Mouse (Mus musculus) gastrocnemius, postnatal 36 days (tissue): ENCODE measurements around the gene Ercc6l2. TPM values are rescaled to one million over a fixed set of nuclear protein-coding genes. Genes with fewer than 3 reads are reported as not detected.

Experiments
- DNase-seq, 2 experiments: peaks; one replicate each; pipeline ENCODE4 v3.0.0; 2022
- intact Hi-C: fragments of 180-260 bp; cut with DNase I; formaldehyde crosslinking; loops from one replicate; pipeline ENCODE4 v1.15.1; 2025
- total RNA-seq, 2 experiments: library from RNA; stranded (reverse); gene quantifications; 2 replicates each; pipeline ENCODE4 v1.2.3; 2021

The Ercc6l2 gene
- total RNA-seq, 2 experiments from 2014 or later = 13.5 to 14.9 TPM

GRCm38 (mm10) chr13:63877138-63877537 is 62.1 kb downstream of the Ercc6l2 start:
- no peak for DNase-seq
- intact Hi-C loops = no loop called here

- intact Hi-C loops = no loop called here
- DNase-seq = no peak
These were observed 64.2 kb downstream of the Ercc6l2 start for GRCm38 (mm10) chr13:63879105-63879863.

DNA sequence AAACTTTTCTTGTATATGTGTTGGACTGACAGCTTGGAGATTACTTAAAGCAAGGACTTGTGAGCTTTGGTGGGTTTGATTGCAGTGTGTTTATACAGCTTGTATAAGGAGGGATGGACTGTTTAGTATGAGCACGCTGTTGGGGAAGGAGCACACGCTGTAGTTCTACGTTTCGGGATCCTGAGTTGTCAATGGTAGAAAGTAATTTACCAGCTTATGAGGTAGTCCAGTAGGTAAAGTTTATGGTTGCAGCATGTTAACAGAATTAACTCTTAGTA is 64.8 kb downstream of the Ercc6l2 start:
- DNase-seq = no peak
- intact Hi-C loops = no loop called here

DNA sequence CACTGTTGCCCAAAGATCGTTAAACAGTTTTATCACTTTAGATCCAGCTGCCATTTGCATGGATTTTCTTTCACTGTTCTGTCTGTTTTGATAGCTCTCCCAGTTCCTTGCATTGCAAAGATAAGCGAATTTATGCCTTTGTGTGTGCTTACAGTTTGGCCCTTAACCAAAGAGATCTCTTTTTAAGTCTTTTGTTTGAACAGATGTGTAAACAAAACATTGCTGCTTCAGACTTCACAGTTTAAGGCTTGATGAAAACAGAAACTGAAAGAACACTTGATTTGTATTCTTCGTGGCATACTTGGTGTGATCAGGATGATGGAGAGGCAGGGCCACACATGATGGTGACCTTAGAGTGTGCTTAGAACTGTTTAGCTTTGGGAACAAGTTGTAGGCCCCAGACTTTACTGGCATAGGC is 70.5 kb downstream of the Ercc6l2 start:
- DNase-seq = no peak
- intact Hi-C loops = no loop called here

GRCm38 (mm10) chr13:63886429-63887052 is 71.5 kb downstream of the Ercc6l2 start:
- intact Hi-C loops = no loop called here
- no peak for DNase-seq

- no peak for DNase-seq
- intact Hi-C loops = no loop called here
These were observed 85.8 kb downstream of the Ercc6l2 start for GRCm38 (mm10) chr13:63900679-63901302.

DNA sequence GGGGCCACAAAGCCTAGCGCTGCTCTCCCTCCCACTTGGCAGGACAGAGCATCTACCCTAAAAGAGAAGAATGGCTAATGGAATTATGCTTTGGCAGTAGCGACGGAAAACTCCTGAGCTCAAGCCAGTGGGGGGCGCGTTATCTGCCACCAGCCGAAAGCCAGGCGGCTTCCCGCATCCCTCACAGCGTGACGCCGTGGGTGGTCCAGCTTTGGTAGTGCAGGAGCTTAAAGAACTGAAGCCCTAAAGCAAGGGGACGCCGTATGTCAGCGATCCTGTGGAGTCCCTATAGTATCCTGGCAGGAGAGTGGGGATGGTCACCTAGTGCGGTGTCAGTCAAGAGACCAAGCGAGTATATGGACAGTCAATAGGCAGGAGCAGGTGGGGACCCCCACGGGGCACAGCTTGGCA is 86.3 kb downstream of the Ercc6l2 start:
- intact Hi-C loops = no loop called here
- peak in 1 of 2 experiments; percentile 35 for DNase-seq

- intact Hi-C loops = no loop called here
- peak; percentile 33 to 48 for DNase-seq
These were observed 86.9 kb downstream of the Ercc6l2 start for GRCm38 (mm10) chr13:63901714-63902597.

DNA sequence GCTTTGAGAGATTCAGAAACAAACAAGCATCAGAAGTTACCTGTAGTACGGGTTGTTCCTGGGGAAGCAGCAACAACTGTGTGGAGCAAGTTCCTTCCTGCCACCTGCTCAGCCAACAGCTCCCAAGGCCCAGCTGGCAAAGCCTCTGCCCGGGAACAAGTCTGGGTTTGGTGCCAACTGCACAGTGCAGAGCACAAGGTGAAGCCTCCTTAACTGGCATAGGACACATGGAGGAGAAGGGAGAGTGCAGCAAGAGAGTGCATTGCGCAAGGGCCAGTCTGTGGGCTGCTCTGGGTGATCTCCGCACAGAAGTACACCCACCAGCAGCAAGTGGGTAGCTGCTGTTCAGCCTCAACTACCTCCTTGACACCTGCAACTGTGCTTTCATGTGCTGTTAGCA is 91.5 kb downstream of the Ercc6l2 start:
- intact Hi-C loops = no loop called here
- DNase-seq = peak; percentile 20 to 30

GRCm38 (mm10) chr13:63907437-63907836 is 92.4 kb downstream of the Ercc6l2 start:
- no peak for DNase-seq
- intact Hi-C loops = no loop called here

DNA sequence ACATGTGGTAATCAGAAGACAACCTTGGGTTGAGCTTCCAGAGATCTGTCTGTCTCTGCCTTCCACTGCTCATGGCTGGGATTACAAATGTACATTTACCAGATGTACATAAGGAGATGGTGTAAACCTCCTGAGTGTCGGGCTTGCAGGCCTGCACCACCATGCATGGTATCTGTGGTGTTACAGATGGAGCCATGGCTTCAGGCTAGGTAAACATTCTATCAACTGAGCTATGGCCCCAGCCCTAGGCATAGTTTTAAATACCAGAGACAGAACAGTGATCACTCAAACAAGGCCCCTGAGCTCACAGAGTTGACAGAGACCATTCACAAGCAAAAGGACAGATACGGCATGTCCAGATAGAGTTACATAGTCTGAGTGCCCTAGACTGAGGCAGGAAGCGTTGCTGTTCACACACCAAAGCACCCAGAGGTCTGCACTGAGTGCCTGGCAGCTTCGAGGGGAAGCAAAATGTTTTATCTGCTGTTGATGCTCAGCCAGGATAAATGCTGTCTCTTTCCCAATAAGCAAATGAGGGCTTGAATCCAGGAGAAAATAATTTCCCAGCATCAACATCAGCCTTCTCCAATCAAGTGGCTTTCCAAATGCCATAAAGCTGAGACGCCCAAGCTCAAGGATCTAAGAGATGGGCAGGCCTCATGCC is 95.2 kb downstream of the Ercc6l2 start:
- intact Hi-C loops = no loop called here
- DNase-seq = no peak

GRCm38 (mm10) chr13:63911617-63912016 is 96.6 kb downstream of the Ercc6l2 start:
- intact Hi-C loops = no loop called here
- no peak for DNase-seq

DNA sequence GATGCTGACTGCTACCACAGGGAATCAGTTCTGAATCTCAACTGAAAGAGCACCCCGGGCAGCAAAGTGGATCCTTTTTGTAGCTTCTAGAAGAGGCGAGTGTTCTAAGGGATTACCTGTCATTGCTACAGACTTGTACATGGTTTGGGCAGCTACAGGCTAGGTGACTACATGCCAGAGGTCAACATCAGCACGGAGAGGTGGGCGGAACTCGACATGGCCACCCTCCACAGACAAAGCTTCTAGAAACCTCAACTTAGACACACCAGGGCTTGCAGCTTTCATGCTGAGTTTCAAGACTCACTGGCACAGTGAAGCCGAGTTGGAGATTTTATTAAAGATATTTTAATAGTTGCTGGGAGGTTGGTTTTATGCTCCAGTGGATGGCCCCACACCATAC is 98.1 kb downstream of the Ercc6l2 start:
- intact Hi-C loops = no loop called here

DNA sequence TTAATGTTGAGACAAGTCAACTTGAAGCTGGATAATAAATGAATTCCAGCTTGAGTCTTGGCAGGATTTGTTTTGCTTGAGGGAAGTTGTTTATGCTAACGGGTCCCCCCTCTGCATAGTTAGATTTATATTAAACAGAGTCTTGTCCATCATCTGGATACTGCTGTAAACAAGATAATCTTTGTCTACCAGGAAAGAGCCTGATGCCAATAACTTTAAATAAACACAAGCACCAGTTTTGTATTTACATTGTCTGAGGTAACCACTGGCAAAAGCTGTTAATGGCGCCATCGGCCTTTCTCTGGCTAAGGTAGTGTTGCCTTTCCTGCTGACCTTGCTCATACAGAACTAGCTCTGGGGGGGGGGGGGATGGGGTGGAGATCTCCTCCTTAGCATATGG is 100.1 kb downstream of the Ercc6l2 start:
- intact Hi-C loops = no loop called here
- DNase-seq = no peak

More for the DNA sequence above, 98.1 kb downstream of the Ercc6l2 start:
- DNase-seq = no peak

DNA sequence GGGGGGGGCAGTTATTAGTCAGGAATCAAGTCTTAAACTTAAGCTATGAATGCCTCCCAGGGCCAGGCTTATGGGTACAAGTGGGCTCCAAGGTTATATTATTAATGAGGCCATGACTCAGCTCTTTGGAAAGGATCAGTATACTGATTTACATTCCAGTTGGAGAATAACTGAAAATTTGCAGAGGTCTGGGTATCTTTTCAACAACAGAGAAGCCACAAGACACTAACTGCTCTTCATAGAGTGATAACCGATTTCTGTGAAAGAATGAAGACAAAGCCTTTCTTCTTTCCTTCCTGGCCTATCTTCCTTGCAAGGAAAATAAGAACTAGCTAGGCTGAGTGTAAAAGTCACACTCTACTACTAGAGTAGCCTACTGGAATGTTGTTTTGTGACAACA is 100.6 kb downstream of the Ercc6l2 start:
- intact Hi-C loops = no loop called here
- DNase-seq = no peak

GRCm38 (mm10) chr13:63916568-63916967 is 101.5 kb downstream of the Ercc6l2 start:
- intact Hi-C loops = no loop called here
- no peak for DNase-seq

- intact Hi-C loops = no loop called here
- peak; percentile 41 to 47 for DNase-seq
These were observed 102.2 kb downstream of the Ercc6l2 start for GRCm38 (mm10) chr13:63917198-63917767.

DNA sequence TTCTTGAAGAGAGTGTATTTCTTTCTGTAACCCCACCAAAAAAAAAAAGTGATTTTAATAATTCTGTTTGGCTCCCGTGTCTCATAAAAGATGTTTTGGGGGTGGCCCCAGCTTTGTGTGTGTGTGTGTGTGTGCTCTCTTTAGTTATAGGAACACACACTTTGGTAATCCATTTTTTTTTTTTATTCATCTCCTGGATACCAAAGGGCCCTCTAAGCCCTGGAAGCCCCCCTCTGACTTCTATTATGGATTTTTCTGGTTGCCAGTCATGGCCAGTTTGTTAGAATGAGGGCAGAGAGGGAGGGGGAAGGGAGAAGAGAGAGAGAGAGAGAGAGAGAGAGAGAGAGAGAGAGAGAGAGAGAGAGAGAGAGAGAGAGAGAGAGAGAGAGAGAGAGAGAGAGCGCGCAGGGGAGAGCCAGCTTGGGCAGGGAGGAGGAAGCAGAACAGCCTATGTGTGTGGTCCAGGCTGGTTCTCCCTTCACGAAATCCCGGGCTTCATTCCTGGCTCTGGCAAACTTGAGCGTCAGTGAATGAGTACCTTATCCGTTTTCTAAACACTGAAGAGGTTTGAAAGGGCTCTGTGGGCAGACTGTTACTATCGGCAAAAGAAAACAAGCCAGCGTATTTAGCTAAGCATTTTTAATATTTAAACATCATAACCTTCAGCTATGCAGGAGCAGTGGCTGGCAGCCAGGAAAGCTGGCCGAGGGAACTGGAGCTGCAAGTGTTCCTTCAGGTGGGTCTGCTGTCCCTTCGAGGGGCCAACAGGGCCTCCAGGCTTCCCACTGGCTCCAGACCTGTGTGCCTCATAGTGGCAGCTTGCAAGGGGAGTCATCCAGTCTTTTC is 103.0 kb downstream of the Ercc6l2 start:
- DNase-seq = no peak
- intact Hi-C loops = no loop called here

DNA sequence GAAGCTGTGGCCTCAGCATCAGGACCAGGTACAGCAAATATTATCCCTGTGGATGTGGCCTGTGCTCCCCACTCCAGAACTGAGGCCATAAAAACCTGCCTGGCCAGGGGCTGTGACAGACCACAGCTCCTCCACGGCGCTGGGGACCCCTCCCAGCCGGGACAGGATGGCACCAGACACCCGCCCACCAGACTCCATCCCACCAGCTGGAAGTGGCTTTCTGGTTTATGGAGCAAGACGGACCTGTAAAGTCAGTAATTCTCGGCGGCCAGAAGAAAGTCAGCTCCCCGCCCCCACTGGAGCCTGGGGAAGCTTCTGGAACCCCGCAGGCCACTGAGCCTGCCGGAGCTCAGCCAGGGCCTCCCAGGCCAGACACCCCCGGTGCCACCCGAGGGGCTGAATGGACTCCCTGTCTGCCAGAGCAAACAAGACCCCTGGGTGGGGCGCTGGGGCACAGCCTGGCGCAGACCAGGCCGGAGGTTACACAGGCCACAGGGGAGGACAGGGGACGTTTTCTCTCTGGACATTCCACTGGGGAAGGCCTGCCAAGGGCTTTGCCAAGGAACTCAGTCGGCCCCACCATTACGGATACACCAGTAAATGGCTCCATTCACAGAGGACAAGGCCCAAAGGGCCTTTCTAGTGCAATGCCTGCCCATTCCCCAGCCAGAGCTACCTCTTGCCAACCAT is 103.8 kb downstream of the Ercc6l2 start:
- no peak for DNase-seq
- intact Hi-C loops = no loop called here
